ENCODE assay signal across 30 mouse cellular contexts in the genomic region with DNA sequence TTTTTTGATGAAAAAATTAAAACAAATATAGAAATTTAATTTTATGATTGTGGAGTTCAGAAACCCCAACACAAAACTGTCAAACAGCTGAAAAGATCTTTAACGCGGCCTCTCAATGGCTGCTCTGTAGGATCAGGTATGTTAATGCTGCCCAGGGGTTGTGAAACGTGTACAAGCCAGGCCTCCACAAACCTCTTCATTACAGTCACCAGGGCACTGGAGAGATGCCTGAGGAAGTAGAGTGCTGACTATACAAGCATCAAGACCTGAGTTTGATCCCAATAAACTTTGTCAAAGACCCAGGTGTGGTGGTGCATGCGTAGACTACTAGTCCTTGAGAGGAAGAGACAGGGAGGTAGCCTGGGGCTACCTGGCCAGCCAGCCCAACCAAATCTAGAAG.
"Had no signal": no experiment of that assay in that cellular context is flagged by ENCODE, and none has a peak within 500 bp of the region (broad histone marks: within the 10 kb centered on the region; RNA-seq: fewer than 3 reads in every experiment).

No protein-coding gene starts in this region.

- H3K27ac ChIP-seq: left cerebral cortex, adult 2 months; limb, embryonic 10.5 days; limb, embryonic 12.5 days; limb, embryonic 13.5 days; limb, embryonic 15.5 days; liver, embryonic 12.5 days; liver, embryonic 13.5 days; liver, embryonic 14.5 days; liver, embryonic 15.5 days; lung, embryonic 15.5 days; macrophage; midbrain, embryonic 10.5 days; midbrain, embryonic 12.5 days; midbrain, embryonic 15.5 days had no signal

- H3K4me3 ChIP-seq: left cerebral cortex, adult 2 months; limb, embryonic 10.5 days; limb, embryonic 12.5 days; limb, embryonic 13.5 days; limb, embryonic 15.5 days; liver, embryonic 12.5 days; liver, embryonic 13.5 days; liver, embryonic 15.5 days; lung, embryonic 15.5 days; megakaryocyte, embryonic 14.5 days; midbrain, embryonic 10.5 days; midbrain, embryonic 12.5 days; midbrain, embryonic 15.5 days; myocyte had no signal

- ATAC-seq: liver, embryonic 12.5 days; liver, postnatal 0 days; lung, postnatal 0 days; midbrain, embryonic 15.5 days; midbrain, embryonic 16.5 days had no signal

- H3K9me3 ChIP-seq: limb, embryonic 10.5 days; limb, embryonic 12.5 days; limb, embryonic 13.5 days; limb, embryonic 15.5 days; liver, embryonic 12.5 days; liver, embryonic 13.5 days; liver, embryonic 15.5 days; lung, embryonic 15.5 days; midbrain, embryonic 10.5 days; midbrain, embryonic 12.5 days; midbrain, embryonic 15.5 days had no signal

- H3K9ac ChIP-seq: limb, embryonic 12.5 days; limb, embryonic 13.5 days; limb, embryonic 15.5 days; liver, embryonic 12.5 days; liver, embryonic 13.5 days; liver, embryonic 14.5 days; liver, embryonic 15.5 days; liver, postnatal 0 days; lung, embryonic 14.5 days; lung, embryonic 15.5 days; midbrain, embryonic 12.5 days; midbrain, embryonic 15.5 days had no signal

- H3K4me2 ChIP-seq: limb, embryonic 12.5 days; limb, embryonic 13.5 days; limb, embryonic 15.5 days; liver, embryonic 11.5 days; liver, embryonic 12.5 days; liver, embryonic 13.5 days; liver, embryonic 15.5 days; lung, embryonic 14.5 days; lung, embryonic 15.5 days; midbrain, embryonic 12.5 days; midbrain, embryonic 15.5 days had no signal

- H3K27me3 ChIP-seq: limb, embryonic 13.5 days; limb, embryonic 15.5 days; liver, embryonic 12.5 days; liver, embryonic 13.5 days; liver, embryonic 15.5 days; lung, embryonic 15.5 days; midbrain, embryonic 12.5 days; midbrain, embryonic 15.5 days had no signal

- DNase-seq: left cerebral cortex, postnatal 4 days; liver; liver, embryonic 13.5 days; liver, postnatal 0 days; lung, adult 18-20 months; lung, adult 2 months; lung, embryonic 14.5 days; lung, postnatal 10 days; lung, postnatal 14 days; lung, postnatal 36 days; lung, postnatal 4 days; midbrain, embryonic 14.5 days had no signal

- H3K4me1 ChIP-seq: limb, embryonic 15.5 days; liver, embryonic 12.5 days; liver, embryonic 13.5 days; liver, embryonic 15.5 days; megakaryocyte, embryonic 14.5 days had no signal

- H3K36me3 ChIP-seq: limb, embryonic 10.5 days; limb, embryonic 12.5 days; limb, embryonic 13.5 days; limb, embryonic 15.5 days; liver, embryonic 12.5 days; liver, embryonic 13.5 days; liver, embryonic 15.5 days; lung, embryonic 15.5 days; midbrain, embryonic 12.5 days; midbrain, embryonic 15.5 days had no signal
